Mouse (Mus musculus) G1E (cell line): Measurements from ENCODE around the gene Cand2.

Experiments
- CTCF ChIP-seq: IDR thresholded peaks from 2 replicates; pipeline ENCODE4 v1.5.1; 2012; ENCODE audit warnings: low read depth, low read length, inconsistent platforms, mixed read lengths
- GATA1 ChIP-seq: IDR thresholded peaks from 2 replicates; pipeline ENCODE4 v1.6.1; 2012; ENCODE audit warnings: borderline replicate concordance, low read length, inconsistent platforms, mixed read lengths
- GATA2 ChIP-seq: IDR thresholded peaks from 2 replicates; pipeline ENCODE4 v1.6.1; 2012; ENCODE audit warnings: low read depth, low read length, inconsistent platforms, borderline replicate concordance

DNA sequence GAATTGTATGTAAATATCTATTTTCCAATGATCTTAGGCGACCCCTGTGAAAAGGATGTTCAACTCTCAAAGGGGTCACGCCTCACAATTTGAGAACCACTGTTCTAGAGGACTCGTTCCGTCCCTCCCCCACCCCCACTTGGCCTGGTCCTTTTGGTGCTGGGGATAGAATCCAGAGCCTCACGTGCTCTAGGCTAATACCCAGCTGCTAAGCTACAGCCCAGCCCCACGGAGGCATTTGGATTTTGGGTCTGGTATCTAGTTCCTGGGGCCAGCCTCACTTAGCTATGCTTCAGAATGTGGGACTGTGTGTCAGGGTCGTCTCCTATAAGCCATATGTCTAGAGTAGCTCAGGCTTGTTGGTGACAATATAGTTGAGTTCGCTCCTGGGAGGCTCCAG lies 37.3 kb downstream of the Cand2 start:
- TF ChIP-seq CTCF (no peak), GATA1 (no peak), GATA2 (no peak)
